Mouse (Mus musculus) adrenal gland, adult 8-10 months (tissue): ENCODE measurements at regions not wholly inside any gene's neighbourhood (a gene's known extent, or its start where the extent isn't known, plus 50 kb on each side); places are given as distances from the start of the nearest gene placed in this dataset.

Source experiments
- DNase-seq: peaks from one replicate; pipeline ENCODE4 v3.0.0; 2022

- no peak for DNase-seq
Measured at GRCm38 (mm10) chr5:43424551-43425257, 90.6 kb upstream of the C1qtnf7 start.

- no peak for DNase-seq
Measured at GRCm38 (mm10) chr5:43433337-43433736, 82.0 kb upstream of the C1qtnf7 start.

- DNase-seq = no peak
Measured at GRCm38 (mm10) chr5:43439191-43439590, 76.1 kb upstream of the C1qtnf7 start.

DNA sequence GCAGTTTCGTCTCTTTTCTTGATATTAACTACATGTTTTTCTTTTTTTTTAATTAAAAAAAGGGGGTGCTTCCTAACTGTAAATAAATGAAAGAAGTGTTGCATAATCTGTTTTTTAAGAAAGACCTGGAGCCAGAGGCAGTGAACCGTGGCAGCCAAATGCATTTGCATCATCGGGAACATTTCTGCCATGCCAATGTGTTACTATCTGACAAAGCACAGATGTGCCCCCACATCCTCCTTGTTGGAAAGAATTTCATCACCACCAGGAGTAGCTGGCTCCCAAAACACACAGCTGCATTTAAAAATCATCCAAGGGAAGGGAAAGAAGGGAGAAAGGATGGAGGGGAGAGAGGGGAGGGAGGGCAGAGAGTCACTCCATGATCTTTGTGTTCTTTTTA is 74.0 kb upstream of the C1qtnf7 start:
- DNase-seq = no peak

GRCm38 (mm10) chr5:43444582-43445214 is 70.6 kb upstream of the C1qtnf7 start:
- no peak for DNase-seq

- no peak for DNase-seq
Measured at GRCm38 (mm10) chr5:43445620-43446019, 69.7 kb upstream of the C1qtnf7 start.

GRCm38 (mm10) chr5:43446295-43446694 is 69.0 kb upstream of the C1qtnf7 start:
- DNase-seq = no peak

DNA sequence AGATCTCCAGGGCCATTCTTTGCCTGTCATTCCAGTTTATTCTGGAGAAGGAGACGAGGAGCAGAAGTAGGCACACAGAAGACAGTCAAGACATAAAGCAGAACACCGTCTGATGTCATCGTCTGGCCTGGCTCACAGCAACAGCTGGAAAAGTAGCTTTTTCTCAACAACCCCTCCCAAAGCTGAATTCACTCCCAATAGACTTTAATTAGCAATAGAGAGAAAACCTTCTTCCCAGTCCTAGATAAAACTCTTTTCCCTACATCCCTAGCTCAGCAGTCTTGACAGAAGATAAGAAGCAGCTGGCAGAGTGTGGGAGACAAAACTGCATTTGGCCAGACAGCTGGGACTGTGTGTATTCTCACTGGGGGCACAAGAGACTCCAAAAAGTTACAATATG is 59.3 kb upstream of the C1qtnf7 start:
- no peak for DNase-seq

DNA sequence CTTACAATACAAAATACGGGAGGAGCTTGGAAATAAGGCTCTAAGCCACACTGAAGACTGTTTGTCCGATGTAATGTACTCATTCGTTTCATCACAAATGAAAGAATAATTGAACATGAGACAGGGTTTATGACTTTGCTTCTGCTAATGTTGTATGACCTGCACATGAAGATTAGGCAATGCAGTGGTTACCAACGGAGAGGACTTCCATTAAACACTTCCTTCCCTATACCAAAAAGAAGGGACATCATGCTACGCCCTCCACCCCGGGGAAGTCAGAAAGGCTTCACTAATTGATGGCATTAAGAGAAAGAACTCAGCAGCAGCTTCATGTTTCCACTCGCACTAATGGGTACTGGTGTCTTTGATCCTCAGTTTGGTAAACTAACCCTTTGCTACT is 57.6 kb upstream of the C1qtnf7 start:
- no peak for DNase-seq

DNA sequence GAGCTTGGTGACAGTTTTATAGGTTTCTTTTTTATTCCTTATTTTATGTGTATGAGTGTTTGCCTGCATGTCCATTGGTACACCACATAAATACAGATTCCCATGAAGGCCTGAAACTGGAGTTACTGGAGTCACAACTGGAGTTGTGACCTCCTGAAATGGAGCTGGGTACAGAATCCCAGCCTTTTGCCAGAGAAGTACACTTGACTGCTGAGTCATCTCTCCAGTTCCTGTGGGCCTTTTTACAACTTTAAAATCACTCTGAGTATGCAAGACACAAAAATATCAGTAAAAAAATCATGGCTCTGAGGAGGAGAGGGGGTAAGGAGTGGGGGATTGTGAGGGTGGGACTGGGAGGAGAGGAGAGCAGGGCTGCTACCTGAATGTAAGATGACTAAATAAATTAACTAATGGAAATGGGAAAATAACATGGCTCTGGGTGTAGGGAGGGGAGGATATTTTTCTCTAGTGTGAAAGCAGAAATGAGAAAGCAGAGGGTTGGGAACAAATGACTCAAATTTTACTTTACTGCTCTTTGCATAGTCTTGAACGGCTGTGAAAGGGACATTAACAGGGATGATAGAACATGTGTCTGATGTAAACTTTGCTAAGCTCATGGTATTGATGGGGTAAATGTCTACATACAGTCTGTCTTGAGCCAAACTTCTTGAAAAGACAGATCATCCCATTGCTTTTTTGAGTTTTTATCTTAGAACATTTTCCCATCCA is 53.2 kb upstream of the C1qtnf7 start:
- no peak for DNase-seq
